In the genomic region with DNA sequence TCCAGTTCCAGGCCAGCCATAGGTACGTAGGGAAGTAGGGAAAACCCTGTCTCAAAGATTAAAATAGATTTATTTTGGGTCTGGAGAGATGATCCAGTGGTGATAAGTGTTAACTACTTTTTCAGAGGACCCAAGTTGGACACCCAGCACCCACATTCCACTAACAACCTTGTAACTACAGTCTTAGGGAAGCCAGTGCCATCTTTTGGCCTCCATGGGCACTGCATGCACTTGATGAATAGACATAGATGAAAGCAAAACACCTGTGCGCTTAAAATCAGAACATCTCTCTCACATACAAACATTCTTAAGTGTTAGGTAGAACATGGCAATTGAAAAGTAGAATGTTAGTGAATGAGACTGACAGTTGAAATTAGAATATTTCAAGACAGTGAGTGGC, we compare ENCODE assay signal across 9 mouse cellular contexts. TPM values are rescaled to one million over a fixed set of nuclear protein-coding genes. Genes with fewer than 3 reads are reported as not detected.
DNase-seq lines count a peak whose midpoint lies in the region; ATAC-seq and TF ChIP-seq lines count a peak whose summit lies in the region.
"Had no signal": no experiment of that assay in that cellular context is flagged by ENCODE, and none has a peak within 500 bp of the region (broad histone marks: within the 10 kb centered on the region; RNA-seq: fewer than 3 reads in every experiment).

No protein-coding gene starts in this region.

- ATAC-seq in neural tube, embryonic 15.5 days (ENCODE audit: low FRiP score): no peak

- H3K27ac ChIP-seq in heart, embryonic 10.5 days: no peak overlapping the region
- H3K27ac ChIP-seq in embryonic fibroblast, embryonic 13.5 days (ENCODE audit: insufficient read depth, low read length): no peak overlapping the region
- no peak overlapping the region for H3K27ac ChIP-seq in neural tube, embryonic 15.5 days (replicated peaks)

- H3K36me3 ChIP-seq in heart, embryonic 10.5 days: peaks cover 61% of the 10 kb centered on the region
- peaks cover 83% of the 10 kb centered on the region for H3K36me3 ChIP-seq in E14TG2a.4 (ENCODE audit: insufficient read depth, low read length)
- peaks cover 44% of the 10 kb centered on the region for H3K36me3 ChIP-seq in neural tube, embryonic 15.5 days

- H3K9me3 ChIP-seq in heart, embryonic 10.5 days: no peaks in the 10 kb centered on the region
- no peaks in the 10 kb centered on the region for H3K9me3 ChIP-seq in E14TG2a.4 (ENCODE audit: low read length)
- no peaks in the 10 kb centered on the region for H3K9me3 ChIP-seq in neural tube, embryonic 15.5 days (replicated peaks)

- 92% methylated on average over 2 of the region's 2 CpGs for WGBS in heart, embryonic 10.5 days
- 97% methylated on average over 2 of the region's 2 CpGs for WGBS in neural tube, embryonic 15.5 days

- no peak for DNase-seq in heart, embryonic 10.5 days (ENCODE audit: low spot score)
- no peak for DNase-seq in heart, postnatal 10 days
- peak; percentile 4 to 32 for DNase-seq in kidney, postnatal 36 days
- DNase-seq in spleen, adult 12 weeks (ENCODE audit: low spot score): no peak
- DNase-seq in spleen, postnatal 4 days (ENCODE audit: low spot score in 2 of 2): no peak

- H3K4me2 ChIP-seq in neural tube, embryonic 15.5 days: peak overlapping the region; percentile 89

- intact Hi-C loops in heart, postnatal 10 days (cut with DNase I): no loop called here

- no peak overlapping the region for H3K9ac ChIP-seq in neural tube, embryonic 15.5 days (replicated peaks)

- peak; percentile 49 for TF ChIP-seq CTCF in E14TG2a.4 (conservative IDR thresholded peaks at IDR 0.05; ENCODE audit: low read length)
- no peak for TF ChIP-seq CTCF in embryonic fibroblast, embryonic 13.5 days (IDR thresholded peaks at IDR 0.05; ENCODE audit: borderline replicate concordance, insufficient read depth, low read length)

- peak overlapping the region; percentile 97 for H3K4me3 ChIP-seq in heart, embryonic 10.5 days
- peak overlapping the region; percentile 100 for H3K4me3 ChIP-seq in E14TG2a.4 (replicated peaks; ENCODE audit: low read length)
- H3K4me3 ChIP-seq in embryonic fibroblast, embryonic 13.5 days (ENCODE audit: insufficient read depth, low read length): peak overlapping the region; percentile 76
- peak overlapping the region; percentile 83 for H3K4me3 ChIP-seq in neural tube, embryonic 15.5 days (replicated peaks)

- no peak for TF ChIP-seq POLR2A in embryonic fibroblast, embryonic 13.5 days (IDR thresholded peaks at IDR 0.05; ENCODE audit: low read depth, low read length)

- H3K4me1 ChIP-seq in heart, embryonic 10.5 days: peaks cover 20% of the 10 kb centered on the region
- H3K4me1 ChIP-seq in E14TG2a.4 (replicated peaks; ENCODE audit: low read depth, low read length): peaks cover 54% of the 10 kb centered on the region
- no peaks in the 10 kb centered on the region; the same call in 1 of the 2 replicates for H3K4me1 ChIP-seq in embryonic fibroblast, embryonic 13.5 days (ENCODE audit: control insufficient read depth, insufficient read depth, low read length)
- H3K4me1 ChIP-seq in neural tube, embryonic 15.5 days: peaks cover 41% of the 10 kb centered on the region

- no peaks in the 10 kb centered on the region for H3K27me3 ChIP-seq in heart, embryonic 10.5 days (ENCODE audit: insufficient read depth, poor library complexity, severe bottlenecking)
- no peaks in the 10 kb centered on the region for H3K27me3 ChIP-seq in E14TG2a.4 (ENCODE audit: insufficient read depth, low read length)
- no peaks in the 10 kb centered on the region for H3K27me3 ChIP-seq in neural tube, embryonic 15.5 days (replicated peaks)

RNA-seq across cellular contexts. Expression of gene Atp5f1, which starts 0.8 kb away (rescaled TPM):
- 677 and 779 TPM in 2 replicates for polyA plus RNA-seq in heart, embryonic 10.5 days (2016; fragmentation: Nextera tagmentation; extraction: Ambion mirVana)
- 100 to 1,000 TPM; 916 to 930 TPM for total RNA-seq in heart, postnatal 10 days (2021)
- polyA plus RNA-seq in embryonic fibroblast, embryonic 13.5 days (2011; ENCODE audit: insufficient read length, low read depth, missing spikeins): 415 and 483 TPM in 2 replicates
- 581 and 593 TPM in 2 replicates for polyA plus RNA-seq in neural tube, embryonic 15.5 days (2015; fragmentation: Nextera tagmentation; extraction: Ambion mirVana)

RNA-seq across cellular contexts. Expression of gene Wdr77, which starts 1.5 kb away (rescaled TPM):
- 124 and 146 TPM in 2 replicates for polyA plus RNA-seq in heart, embryonic 10.5 days (2016; fragmentation: Nextera tagmentation; extraction: Ambion mirVana)
- total RNA-seq in heart, postnatal 10 days (2021): 10 to 100 TPM; 47.7 to 54.4 TPM
- 60.4 and 63.9 TPM in 2 replicates for polyA plus RNA-seq in embryonic fibroblast, embryonic 13.5 days (2011; ENCODE audit: insufficient read length, low read depth, missing spikeins)
- 86.7 and 104 TPM in 2 replicates for polyA plus RNA-seq in neural tube, embryonic 15.5 days (2015; fragmentation: Nextera tagmentation; extraction: Ambion mirVana)

RNA-seq across cellular contexts. Expression of gene Ovgp1, which starts 12.8 kb away (rescaled TPM):
- 1.5 and 1.9 TPM in 2 replicates for polyA plus RNA-seq in heart, embryonic 10.5 days (2016; fragmentation: Nextera tagmentation; extraction: Ambion mirVana)
- under 1 TPM; 0.15 to 0.24 TPM for total RNA-seq in heart, postnatal 10 days (2021)
- polyA plus RNA-seq in embryonic fibroblast, embryonic 13.5 days (2011; ENCODE audit: insufficient read length, low read depth, missing spikeins): 0.76 and 1.8 TPM in 2 replicates
- polyA plus RNA-seq in neural tube, embryonic 15.5 days (2015; fragmentation: Nextera tagmentation; extraction: Ambion mirVana): 3.6 and 4.3 TPM in 2 replicates

RNA-seq across cellular contexts. Expression of gene I830077J02Rik, which starts 28.2 kb away (rescaled TPM):
- polyA plus RNA-seq in heart, embryonic 10.5 days (2016; fragmentation: Nextera tagmentation; extraction: Ambion mirVana): 2.0 and 3.4 TPM in 2 replicates
- total RNA-seq in heart, postnatal 10 days (2021): 1 to 10 TPM in 1 of 2 experiments, under 1 TPM in 1; 0.69 to 1.3 TPM
- not detected in 2 replicates for polyA plus RNA-seq in embryonic fibroblast, embryonic 13.5 days (2011; ENCODE audit: insufficient read length, low read depth, missing spikeins)
- polyA plus RNA-seq in neural tube, embryonic 15.5 days (2015; fragmentation: Nextera tagmentation; extraction: Ambion mirVana): 0.54 and 1.8 TPM in 2 replicates

RNA-seq across cellular contexts. Expression of gene Pifo, which starts 53.7 kb away (rescaled TPM):
- polyA plus RNA-seq in heart, embryonic 10.5 days (2016; fragmentation: Nextera tagmentation; extraction: Ambion mirVana): 0.69 TPM in 1 of 2 replicates, not detected in the other
- total RNA-seq in heart, postnatal 10 days (2021): not detected
- not detected in 2 replicates for polyA plus RNA-seq in embryonic fibroblast, embryonic 13.5 days (2011; ENCODE audit: insufficient read length, low read depth, missing spikeins)
- polyA plus RNA-seq in neural tube, embryonic 15.5 days (2015; fragmentation: Nextera tagmentation; extraction: Ambion mirVana): 3.2 and 3.6 TPM in 2 replicates
- total RNA-seq: neutrophil, adult 5-6 weeks had no signal

Comparison
In these comparisons a context has a peak if more than half of its experiments do, and no peak if none do; other contexts are left out.
1. DNase-seq: peak in kidney, postnatal 36 days (2 of 2); none in heart, embryonic 10.5 days (single experiment), heart, postnatal 10 days (0 of 2), spleen, adult 12 weeks (single experiment) and spleen, postnatal 4 days (0 of 2).
2. Peak in every context shown above with its lines, with median percentiles within 50 percentile points of each other: H3K4me3 ChIP-seq.